Mouse (Mus musculus): ENCODE measurements around the gene Adcy6.

The Adcy6 gene

GRCm38 (mm10) chr15:98557186-98557585 lies 52.7 kb downstream of the Adcy6 start:
- DNase-seq (ENCODE audit: low spot score), result no peak

DNA sequence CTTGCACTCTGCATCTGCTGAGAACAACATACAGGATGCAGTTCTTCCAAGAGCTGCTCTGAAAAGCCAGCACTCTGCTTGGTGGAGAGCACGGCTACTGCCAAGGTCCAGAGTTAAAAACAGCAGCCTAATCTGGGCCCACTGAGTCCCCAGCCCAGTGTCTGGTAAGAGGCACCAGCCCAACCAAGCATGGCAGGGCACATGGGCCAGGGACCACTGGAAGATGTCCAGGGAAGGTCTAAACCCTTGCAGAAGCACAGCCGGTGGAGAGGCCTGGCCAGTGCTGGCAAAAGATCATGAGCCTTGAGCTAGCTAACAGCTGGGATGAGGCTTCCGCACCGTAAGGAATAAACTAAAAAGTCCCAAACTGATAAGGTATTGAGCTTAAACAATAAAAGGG lies 54.0 kb downstream of the Adcy6 start:
- DNase-seq (ENCODE audit: low spot score), result no peak

DNA sequence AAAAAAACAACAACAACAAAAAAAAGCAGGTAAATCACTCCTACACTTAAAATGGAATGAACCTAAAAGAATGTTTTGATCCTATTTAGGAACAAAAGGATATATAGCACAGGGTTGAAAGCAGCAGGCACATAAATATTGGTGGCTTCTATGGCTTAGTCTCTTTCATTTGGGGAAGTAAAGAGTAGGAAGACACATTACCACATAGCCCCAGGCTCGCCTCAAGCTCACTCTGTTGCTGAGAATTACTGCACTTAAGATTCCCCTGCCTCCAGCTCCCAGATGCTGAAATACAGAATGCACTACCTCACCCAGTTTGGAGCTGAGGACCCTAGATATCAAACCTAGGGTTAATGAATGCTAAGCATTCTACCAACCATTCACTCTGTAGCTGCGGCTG lies 57.1 kb downstream of the Adcy6 start:
- DNase-seq (ENCODE audit: low spot score), result no peak

DNA sequence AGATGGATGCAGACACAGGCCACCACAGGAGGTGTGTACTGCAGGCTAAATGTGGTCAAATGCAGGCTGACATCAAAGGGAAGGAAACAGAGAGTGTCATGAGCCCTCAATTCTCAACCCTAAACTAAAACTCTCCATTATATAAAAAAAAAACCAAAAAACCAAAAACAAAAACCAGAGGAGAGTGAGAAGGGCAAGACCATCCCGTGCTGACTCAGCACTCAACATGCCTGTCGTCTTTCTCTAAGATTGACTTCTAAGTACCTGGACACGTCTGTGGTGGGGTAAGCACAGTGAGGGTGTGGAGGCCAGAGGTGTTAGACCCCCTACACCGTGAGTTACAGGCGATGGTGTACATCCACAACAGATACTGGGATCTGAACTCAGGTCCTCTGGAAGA lies 63.0 kb downstream of the Adcy6 start:
- no peak for DNase-seq (ENCODE audit: low spot score)

- no peak for DNase-seq (ENCODE audit: low spot score)
Measured at GRCm38 (mm10) chr15:98545151-98545550, 64.7 kb downstream of the Adcy6 start.

- DNase-seq (ENCODE audit: low spot score), result no peak
Measured at GRCm38 (mm10) chr15:98543341-98543740, 66.5 kb downstream of the Adcy6 start.

DNA sequence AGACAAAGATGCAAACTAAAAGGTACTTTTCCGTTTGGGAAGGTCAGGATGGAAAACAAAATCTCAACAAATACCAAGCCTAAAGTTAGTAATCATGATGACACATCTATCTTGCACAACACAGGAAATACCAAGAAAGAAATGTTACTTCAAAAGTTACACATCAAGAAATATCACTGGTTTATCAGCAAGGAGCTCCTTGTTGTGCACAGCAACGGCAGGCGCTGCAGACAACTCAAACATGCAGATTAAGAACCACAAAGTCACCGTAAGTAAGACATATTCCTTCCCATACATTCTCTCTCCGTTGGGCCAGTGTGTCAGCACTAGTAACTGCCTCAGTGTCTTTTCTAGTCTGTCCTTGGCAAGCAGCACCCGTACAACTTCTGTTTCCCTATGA lies 68.8 kb downstream of the Adcy6 start:
- DNase-seq (ENCODE audit: low spot score), result no peak
